Mouse (Mus musculus) adrenal gland (tissue): ENCODE results near the gene Slc9a2.
"Not testable (repeated sequence)": the region's sequence is repeated elsewhere in the genome, so short reads cannot be mapped to it uniquely, and the experiment has no call there.

Experiments used
- intact Hi-C: fragments of 180-260 bp; cut with DNase I; formaldehyde crosslinking; loops from one replicate; pipeline ENCODE4 v1.15.1; 2025
- long read RNA-seq, 2 experiments: library from polyadenylated mRNA; unstranded; transcript quantifications; one replicate each; pipeline ENCODE4 v2.0.0; 2020; ENCODE audit warnings: borderline replicate concordance in 1 of 2; ENCODE audit not compliant: insufficient replicate concordance in 1 of 2

Gene Slc9a2
- long read RNA-seq, experiment 1, result 0 reads
- long read RNA-seq, experiment 2, result 0 reads

DNA sequence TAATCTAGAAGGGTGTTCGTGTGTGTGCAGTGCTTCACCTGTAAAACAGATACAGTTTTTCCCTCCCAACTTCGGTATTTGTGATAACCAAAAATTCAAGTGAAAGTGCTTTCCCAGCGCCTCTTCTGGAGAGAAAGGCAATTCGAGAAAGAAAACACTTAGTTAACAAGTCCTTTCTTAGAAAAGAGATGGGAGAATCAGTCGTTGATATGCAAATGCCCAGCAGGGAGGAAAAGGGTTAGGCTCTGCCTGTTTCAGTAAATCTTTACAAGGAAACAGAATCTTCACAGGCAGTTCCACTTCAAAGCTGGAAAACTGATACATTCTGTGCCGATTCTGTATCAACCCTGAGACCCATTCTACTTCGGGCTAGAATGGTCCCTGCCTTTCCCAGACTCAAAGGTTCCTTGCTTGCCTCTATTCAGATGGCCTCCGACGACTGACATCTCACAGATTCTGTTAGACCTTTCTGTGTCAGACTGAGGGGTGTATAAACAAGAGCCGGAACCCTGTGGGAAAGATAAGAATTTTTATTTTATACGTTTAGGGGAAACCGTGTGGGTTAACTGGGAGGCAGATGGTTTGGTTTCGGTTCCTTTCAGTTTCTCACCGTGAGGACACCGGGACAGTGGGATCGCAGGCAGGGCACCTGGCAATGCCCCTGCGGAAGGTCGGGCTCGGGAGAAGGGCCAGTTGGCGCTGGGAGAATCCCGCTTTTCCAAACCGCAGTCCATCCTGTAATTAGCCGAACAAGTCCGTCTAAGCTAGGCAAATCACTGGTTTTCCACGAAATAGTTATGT is at the start of gene Slc9a2:
Slc9a2 (plus strand) TSS at position 508 of the 801 bp plus-strand sequence.
- intact Hi-C loops, result no loop called here

DNA sequence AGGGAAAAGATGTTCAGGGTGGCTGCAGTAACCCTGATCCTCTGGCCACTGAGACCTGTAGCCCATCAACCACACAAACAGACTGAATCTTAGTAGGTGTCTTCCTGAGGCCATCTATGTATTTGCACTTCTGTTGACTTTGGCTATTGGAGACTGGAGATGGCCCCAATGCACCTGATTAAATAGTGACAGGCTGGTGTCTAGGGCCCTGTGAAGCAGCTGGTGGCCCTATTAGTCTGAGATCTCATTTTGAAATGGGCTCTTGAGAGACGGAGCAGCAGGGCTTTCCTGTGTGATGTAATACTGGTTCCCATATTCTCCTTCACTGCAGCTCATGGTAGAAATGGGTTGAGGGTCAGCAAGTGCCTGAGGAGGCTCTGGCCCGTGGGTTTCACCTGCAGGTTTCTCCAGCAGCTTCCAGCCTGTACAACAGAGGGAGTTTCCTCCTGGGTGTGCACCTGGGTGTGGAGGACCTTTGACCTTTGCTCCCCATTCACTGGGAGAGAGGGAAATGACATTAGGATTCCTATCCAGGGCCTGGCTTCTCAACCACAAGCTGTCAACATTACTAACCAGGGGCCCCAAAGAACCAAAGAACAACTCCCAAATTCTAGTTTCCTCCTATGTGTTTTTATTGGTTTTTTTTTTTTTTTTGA is 47.8 kb upstream of the Slc9a2 start:
- intact Hi-C loops, result no loop called here

DNA sequence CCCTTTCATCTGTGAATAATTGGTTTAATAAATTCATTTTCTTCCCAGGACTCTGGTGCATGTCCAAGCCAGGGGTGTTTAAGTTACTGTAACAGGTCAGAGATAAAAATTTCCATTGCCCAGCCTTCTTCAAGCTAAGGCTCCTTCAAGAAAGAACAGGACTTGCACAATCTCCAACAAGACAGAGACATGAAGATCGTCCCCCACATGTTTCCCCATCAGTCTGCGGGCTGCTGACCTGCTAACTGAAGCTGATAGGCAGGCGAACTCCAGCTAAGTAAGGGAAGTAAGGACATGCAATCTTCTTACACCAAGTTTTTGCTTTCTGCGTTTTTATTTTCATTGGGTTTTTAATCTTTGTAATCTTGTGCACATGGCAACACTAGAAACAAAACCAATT is 45.8 kb upstream of the Slc9a2 start:
- intact Hi-C loops, result no loop called here

DNA sequence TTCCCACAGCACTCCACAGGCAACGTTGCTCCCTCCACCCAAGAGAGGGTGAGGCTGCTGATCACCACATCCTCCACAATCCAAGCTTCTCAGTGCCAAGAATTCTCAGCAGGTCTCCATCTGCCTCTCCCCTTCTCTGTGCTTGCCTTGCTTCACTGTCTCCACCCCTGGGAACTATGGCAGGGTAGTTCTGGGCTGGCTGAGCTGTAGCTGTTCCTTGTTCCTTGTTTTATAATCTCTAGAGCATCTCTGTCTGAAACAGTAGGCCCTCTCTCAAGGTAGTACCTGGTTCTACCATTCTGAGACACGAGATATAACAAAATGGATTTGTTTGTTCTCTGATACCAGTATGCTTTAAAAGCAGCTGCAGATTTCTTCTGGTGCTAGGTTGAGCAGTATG is 32.1 kb upstream of the Slc9a2 start:
- intact Hi-C loops, result no loop called here

DNA sequence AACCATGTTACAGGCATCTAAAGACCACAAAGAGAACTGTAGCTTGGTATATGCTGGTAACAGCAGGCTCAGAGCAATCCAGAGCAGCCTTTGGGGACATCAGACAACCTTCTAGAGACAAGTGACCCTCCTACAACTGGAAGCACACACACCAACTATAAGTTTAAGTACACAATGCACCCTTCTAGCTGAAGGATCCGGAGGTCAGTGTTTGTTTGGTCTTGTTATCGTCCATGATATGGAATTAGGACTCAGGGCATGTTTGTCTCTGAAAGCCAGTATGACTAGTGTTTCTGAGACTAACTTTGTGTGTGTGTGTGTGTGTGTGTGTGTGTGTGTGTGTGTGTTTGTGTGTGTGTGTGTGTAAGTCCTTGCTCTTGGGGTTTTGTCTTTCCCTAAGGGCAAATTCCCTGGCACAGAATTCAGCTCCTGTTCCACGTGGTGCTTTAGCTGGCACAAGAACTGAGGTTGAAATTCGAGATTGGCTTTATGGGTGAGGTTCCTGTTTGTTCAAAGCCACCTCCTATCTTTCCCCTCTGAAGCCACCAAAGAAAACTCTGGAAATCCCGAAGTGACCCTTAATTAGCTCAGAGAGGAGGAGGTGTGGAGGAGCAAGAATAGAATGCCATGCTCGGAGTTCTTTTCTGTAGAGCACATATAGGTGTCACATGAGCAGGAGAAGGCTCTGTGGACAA is 29.4 kb upstream of the Slc9a2 start:
- intact Hi-C loops, result no loop called here

DNA sequence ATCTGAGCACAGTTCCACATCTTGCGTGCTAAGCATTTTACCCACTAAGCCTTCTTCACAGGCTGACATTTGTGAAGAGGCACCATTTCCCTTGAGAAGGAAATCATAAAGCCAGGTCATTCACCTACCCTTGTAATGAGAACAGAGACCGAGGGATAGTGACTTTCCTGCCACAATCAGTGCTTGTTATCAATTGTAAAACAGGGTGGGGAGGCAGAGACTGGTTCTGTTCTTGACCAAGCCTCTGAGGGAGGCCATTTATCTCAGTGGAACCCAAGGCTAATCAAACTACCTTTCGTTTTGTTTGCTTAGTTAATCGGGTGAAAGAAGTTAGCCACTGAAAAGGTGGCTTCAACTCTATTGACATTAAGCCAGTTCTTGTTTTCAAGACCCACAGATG is 23.3 kb upstream of the Slc9a2 start:
- intact Hi-C loops, result no loop called here

DNA sequence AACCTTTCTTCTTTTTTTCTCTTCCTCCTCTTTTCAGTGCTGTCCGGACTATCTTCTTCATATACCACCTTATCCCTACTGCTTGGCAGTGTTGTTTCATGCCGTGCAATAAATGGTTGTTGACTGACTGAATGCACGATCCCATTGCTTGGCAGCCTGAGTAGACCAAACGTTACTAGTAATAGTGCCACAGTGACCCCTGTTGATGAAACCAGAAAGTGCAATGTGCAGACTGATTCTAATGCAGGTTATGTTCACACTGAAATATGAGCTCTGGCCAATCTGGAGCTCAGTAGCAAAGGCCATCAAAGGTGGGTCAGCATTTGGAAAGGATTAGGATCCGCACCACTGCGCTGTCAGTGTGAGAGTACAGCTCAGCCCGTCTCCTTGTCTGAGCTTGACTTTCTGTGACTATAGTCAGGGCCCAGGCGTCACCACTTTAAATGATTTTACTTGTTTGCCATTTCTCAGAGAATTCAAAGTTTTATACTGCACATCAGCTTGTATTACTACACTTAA is 22.3 kb upstream of the Slc9a2 start:
- intact Hi-C loops, result loop anchor here (2.0 kb wide), 1 partner anchor 77 kb away; the partner anchor contains the start of gene Slc9a4

DNA sequence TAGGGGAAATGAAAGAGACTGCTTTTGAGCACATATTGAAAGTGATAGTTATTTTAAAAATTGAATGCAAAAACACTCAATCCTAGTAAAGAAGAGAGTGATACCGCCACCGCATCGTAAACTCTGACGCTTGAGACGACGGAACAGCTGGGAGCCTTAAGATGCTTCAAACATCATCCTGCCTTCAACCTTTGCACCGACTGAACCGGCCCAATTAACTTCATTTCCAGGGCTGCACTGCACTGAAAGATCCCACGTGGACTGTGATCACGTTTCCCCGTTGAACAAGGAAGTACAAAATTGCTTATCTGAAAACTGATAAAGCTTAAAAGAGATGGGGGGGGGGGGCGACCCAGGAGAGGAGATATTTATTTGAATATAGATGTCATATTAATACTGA is 21.4 kb upstream of the Slc9a2 start:
- intact Hi-C loops, result loop anchor here (2.0 kb wide), 1 partner anchor 78 kb away; the partner anchor contains the start of gene Slc9a4

DNA sequence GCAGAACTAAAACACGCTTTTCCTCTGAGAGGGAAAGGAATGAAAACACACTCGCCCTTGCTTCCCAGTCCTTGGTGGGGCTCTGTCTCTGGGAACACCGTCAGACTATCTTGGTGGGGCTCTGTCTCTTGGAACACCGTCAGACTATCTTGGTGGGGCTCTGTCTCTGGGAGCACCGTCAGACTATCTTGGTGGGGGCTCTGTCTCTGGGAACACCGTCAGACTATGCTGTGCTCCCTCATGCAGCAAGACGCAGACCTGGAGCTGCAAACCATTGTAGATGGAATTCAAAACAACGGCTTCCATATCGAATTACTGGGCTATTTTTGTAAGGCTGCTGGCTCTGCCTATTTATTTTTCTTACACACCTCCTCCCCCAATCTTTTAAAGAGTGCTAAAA is 20.9 kb upstream of the Slc9a2 start:
- intact Hi-C loops, result loop anchor here (2.0 kb wide), 1 partner anchor 79 kb away; the partner anchor contains the start of gene Slc9a4

DNA sequence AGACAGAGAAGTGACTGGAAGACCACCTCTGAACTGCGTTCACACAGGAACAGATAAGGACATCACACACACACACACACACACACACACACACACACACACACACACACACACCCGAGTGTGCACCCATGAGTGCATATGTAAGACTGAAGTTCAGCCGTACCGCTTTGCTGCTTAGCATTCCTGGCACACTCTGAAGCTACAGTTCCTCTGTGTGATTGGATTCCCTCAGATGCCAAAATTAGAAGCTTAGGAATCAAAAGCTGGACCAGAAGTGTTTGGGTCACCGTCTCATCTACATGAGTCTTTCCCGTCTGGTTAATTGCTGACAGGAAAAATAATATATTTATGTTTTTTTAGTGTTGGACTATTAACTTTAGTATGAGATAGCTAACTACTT is 19.5 kb upstream of the Slc9a2 start:
- intact Hi-C loops, result no loop called here

DNA sequence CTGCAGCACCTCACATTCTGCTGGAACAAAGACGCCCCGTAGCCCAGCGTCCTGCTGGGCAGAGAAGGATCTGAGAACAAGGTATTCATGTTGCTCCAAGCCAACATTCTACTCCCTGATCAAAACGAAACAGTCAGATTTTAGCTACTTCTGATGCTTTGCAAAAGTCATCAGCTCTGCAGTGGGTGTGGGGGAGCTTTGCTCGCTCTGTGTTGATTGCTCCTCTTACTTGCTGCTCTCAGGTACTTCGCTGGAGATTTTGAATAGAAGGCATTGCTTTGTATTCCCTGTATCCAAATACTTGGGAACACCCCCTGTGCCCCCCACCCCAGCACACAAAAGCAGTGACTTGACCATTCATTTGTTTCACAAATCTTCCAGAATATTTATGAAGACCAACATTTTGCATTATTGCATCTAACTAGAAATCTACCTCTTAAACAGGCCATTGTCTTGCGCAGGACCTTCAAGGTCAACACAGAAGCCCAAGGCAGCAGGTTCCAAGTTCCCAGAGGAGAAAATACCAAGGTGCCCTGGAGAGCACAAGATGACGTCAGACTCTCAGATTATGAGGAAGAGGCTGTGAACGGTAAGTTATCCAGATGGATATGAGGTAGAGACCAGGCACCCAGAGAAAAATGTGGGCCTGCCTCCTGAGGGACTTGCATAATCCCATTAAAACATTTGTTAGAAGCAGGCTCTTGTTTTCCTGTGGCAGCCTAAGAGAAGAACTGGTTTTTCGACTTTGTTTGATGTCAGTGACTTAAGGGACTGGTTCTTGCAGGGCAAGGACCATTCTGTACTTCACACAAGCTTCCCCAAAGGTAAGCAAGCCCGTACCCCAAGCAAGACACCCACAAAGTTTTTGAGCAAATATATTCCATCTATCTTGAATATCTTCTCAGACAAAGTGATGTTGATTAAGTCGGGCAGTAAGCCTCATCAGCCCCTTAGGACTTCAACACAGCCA is 14.7 kb upstream of the Slc9a2 start:
- intact Hi-C loops, result no loop called here

DNA sequence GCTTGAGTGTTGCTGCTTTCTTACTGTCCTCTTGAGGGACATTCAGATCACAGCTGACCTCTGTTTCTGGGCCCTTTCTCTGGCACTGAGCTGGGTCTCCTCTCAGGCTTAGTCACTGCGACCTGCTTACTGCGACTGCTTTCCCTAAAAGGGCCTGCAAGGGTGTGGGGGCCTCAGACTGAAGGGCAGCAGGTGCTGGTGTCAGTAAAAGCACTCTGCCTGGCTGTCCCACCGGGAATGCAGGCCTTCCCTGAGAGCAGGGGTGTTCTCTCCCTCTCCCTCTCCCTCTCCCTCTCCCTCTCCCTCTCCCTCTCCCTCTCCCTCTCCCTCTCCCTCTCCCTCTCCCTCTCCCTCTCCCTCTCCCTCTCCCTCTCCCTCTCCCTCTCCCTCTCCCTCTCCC is 12.9 kb upstream of the Slc9a2 start:
- intact Hi-C loops, result not testable (repeated sequence)

DNA sequence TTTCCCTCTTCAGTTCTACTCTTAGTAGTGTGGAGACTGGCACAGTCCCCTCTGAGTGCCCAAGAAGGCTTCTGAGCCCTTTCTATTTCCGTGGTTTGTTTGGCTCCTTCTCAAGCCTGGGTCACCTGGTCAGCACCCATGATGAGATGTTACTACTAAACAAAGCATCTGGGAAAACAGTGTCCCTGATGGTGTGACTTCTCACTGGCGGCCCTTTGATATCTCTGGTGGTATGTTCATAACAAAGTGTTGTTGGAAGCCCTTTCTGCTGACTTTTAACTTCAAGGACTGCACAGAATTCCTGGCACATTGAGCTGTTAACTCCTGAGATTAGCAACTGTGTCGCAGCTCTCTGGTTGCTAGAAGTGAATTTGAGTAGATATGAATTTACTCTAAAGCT is 10.3 kb upstream of the Slc9a2 start:
- intact Hi-C loops, result no loop called here

DNA sequence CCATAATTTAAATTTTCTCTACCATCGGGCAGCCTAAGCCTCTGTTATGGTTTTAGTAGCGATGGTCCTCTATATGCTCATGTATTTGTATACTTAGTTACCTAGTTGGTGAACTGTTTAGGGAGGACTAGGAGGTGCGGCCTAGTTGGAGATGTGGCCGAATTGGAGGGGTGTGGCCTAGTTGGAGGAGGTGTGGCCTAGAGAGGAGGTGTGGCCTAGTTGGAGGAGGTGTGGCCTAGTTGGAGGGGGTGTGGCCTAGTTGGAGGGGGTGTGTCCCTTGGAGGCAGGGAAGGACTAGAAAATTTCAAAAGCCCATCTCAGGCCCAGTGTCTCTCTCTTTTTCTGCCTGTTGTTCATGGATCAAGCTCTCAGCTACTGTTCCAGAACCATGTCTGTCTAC is 8.9 kb upstream of the Slc9a2 start:
- intact Hi-C loops, result no loop called here

DNA sequence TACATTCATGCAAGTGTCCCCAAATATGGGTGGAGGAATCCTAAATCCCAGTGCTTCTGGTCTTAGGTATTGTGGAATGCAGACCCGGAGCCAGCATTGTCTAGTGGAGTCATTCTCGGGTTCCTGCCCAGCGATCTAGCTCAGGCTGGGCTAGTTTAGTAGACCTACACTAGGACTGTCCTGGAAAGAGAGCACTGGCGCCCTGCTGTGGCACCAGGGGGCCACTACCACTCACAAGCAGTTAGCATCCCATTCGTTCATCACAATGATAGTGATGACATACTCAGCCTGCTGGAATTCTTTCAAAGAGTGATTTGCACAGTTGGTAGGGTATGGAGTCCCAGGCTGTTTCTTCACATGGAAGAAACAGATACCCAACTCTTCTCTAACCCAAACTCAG is 3.1 kb upstream of the Slc9a2 start:
- intact Hi-C loops, result no loop called here

DNA sequence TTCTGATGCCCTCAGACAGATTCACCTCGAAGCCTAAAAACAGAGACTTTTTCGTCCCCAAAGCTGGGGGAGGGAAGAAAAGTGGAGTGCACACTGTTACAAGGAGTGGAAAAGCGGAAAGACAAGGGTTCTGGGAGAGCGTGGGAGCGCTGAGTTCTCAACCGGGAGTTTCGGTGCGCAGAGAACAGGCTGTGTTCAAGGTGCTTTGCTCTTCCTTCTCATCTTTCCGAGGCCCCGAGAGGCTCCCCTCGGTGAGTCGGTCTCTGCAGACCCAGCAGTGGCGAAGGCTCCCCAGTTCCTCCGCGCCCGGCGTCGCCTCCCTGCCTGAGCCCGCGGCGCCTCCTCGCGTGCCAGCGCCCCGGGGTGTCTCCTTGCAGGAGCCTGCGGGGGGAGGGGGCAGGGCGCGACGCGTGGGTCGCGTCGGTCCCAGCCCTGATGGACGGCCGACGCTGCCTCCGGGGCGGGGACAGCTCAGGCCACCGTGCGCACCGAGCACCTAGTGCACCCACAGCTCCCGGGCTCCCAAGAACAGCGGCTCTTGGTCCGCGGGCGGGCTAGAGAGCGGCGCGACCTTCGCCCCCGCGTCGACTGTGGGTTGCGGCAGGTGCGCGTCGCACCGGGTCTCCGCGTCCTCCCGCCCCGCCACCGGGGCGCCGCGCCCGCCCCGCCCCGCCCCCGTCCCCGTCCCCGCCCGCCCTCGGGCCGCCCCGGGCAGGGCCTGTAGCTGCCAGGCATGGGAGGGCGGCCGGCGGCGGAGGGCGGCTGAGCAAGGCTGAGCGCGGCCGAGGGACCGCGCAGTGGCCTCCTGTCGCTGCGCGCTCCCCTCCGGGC is 709 bp downstream of the Slc9a2 start:
- intact Hi-C loops, result no loop called here

DNA sequence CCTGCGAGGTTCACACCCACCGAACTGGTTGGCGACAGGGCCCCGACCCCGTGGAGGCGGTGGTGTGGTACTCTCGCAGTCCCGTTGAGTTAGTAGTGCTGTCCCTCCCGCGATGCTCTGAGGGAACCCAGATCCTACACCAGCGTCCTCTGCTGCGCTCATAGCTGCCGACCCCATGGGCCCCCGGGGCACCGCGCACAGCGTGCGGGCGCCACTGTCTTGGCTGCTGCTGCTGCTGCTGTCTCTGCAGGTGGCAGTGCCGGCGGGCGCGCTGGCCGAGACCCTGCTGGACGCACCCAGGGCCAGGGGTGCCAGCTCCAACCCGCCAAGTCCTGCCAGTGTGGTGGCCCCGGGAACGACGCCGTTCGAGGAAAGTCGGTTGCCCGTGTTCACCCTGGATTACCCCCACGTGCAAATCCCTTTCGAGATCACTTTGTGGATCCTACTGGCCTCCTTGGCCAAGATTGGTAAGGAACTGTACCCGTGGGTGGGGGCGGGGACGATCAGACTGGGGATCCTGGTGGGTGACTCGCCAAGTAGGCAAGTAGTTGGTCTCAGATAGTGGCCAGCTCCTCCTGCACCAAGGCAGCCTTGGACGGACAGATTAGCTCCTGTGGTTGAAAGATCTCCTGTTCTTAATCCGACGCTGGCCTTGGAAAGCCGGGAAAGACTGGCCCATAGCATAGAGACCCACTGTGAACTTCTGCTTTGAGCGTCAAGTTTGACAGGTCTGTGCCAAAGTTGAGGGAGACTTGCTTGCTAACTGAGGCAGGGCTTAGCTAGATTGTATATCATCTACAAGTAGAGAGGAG is 1.5 kb downstream of the Slc9a2 start:
- intact Hi-C loops, result no loop called here

DNA sequence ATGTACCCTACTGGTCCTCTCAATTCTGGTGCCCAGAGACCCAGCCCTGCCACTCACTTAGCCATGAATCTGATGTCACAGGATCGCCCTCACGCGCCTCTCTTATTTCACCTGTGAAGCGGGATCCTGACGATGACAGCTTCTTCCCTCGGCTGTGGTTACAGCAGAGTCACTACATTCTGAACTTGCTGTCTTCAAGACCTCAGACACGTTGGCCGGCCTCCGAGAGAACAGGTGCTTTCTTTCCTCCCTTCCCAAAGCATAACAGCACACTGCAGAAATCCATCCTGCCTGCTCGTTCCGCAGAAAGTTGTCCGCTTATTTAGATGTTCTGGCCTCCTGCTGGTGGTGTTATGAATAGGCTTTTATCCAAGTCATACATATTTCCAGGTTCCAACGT is 13.9 kb downstream of the Slc9a2 start:
- intact Hi-C loops, result no loop called here

DNA sequence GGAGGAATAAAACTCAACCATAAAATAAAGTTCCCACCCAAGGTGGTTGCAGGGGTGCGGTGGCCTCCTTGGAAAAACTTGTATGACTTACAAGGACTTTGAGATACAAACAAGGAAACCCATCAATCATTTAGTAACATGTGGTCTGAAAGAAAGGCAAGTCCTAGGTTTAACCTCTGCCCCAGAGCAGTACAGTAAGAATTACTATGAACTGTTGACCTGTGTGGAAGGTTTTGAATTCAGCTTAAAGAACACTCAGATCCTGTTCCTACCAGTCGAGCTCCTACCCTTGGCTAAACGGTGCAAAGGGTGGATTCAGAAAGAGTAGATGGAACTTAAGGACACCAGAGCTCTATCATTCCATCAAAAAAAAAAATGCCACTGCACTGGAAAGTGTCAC is 16.1 kb downstream of the Slc9a2 start:
- intact Hi-C loops, result no loop called here
